Mouse (Mus musculus): Measurements from ENCODE around the gene Maml2.
A peak's percentile ranks its signal among the peaks of the same experiment; 100 is the strongest.

Maml2 gene

GRCm38 (mm10) chr9:13297668-13298512 lies at the start of gene Maml2:
Gene Maml2 (plus strand): TSS chr9:13297957.
- peak; percentile 69 for DNase-seq (ENCODE audit: low spot score in 2 of 2)

- DNase-seq (ENCODE audit: low spot score in 2 of 2): no peak
Measured at GRCm38 (mm10) chr9:13248104-13248503, 49.7 kb upstream of the Maml2 start.

- DNase-seq (ENCODE audit: low spot score in 2 of 2): no peak
Measured at GRCm38 (mm10) chr9:13251251-13251650, 46.5 kb upstream of the Maml2 start.

DNA sequence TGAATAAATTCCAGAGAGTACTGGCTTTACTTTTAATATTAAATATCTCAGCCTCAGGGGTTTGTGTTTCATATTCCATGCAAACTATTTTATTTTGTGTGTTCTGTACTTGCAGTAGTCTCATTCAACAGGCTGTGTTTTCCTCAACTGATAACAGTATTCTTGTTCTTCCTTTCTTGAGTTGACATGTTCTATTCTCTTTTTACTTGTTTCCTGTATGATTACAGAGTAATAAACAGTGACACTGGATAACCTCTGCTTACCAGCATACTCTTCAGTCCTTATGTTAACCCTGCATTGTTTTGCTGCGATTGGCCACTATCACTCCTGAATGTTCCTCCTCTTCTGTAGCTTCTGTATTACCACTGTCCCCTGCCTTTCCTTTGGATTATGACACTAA lies 41.0 kb upstream of the Maml2 start:
- DNase-seq (ENCODE audit: low spot score in 2 of 2): no peak

DNA sequence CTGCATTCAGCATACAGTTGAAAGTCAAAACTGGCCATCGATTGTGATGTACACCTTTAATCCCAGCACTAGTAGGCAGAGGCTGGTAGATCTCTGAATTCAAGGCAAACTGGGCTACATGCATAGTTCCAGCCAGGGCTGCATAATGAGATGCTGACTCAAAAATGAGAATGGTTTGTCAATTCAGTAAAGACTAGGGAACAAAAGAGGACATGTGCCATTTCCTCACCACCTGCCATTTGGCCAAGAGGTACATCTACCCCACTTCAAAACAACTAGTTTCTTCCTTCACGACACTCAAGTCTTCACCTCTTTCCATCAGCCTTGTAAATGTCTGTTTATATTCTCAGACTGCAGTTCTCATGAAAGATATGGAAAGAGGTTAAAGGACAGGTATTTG lies 39.6 kb upstream of the Maml2 start:
- DNase-seq (ENCODE audit: low spot score in 2 of 2): no peak

- DNase-seq (ENCODE audit: low spot score in 2 of 2): no peak
Measured at GRCm38 (mm10) chr9:13260980-13261379, 36.8 kb upstream of the Maml2 start.

DNA sequence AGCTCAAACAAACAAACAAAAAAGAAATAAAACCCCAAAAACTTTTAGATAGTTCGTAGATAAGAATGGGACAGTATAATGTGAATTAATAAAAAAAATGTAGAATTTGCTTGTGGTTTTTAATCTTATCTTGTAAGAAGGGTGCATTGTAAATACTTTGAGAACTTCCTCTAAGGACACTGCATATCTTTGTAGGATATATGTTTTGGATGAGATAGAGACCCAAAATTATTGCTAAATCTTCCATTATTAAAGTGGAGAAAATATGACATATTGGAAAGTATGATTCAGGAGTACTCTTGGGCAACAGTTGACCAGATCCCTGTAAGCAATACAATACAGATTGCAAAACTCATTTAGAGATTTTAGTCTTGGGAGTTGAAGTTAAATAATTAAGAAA lies 24.5 kb upstream of the Maml2 start:
- no peak for DNase-seq (ENCODE audit: low spot score in 2 of 2)

- no peak for DNase-seq (ENCODE audit: low spot score in 2 of 2)
Measured at GRCm38 (mm10) chr9:13287482-13287881, 10.3 kb upstream of the Maml2 start.

DNA sequence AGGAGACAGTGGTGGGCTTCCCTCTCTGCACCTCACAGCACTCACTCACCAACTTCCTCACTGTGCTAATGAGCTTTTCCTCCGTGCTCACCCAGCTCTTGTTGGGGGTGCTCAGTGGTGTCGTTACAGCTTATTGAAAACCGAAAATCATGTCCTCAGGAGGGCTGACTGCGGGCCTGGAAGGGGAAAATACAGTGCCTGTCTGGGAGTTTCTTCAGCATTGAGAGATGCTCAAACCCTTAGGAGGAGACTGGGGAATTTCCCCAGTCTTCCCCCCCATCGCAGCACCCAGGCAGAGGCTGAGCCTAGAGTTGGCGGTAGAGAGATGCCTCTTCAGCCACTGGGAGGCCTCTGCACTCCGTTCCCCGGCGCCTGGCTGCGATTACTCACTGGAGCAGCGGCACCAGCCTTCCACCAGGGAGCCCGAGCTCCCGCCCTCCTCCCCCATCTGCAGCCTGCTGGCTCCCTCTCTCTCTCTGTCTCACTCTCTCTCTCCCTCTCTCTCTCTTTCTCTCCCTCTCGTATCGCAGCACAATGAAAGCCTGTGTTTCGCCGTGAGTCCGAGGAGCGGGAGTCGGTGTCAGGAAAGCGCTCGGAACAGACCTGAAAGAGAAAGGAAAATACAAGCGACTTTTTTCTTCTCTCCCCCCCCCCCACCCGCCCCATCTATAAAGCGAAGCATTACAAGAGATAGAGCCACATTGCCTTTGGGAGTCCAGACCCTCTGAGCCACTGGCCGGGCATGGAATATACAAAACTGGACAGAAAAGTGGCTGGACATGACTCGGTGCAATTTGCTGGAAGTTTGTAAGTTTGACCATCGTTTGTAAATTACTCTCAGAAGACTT lies 1.3 kb upstream of the Maml2 start:
- DNase-seq (ENCODE audit: low spot score in 2 of 2): peak; percentile 93

DNA sequence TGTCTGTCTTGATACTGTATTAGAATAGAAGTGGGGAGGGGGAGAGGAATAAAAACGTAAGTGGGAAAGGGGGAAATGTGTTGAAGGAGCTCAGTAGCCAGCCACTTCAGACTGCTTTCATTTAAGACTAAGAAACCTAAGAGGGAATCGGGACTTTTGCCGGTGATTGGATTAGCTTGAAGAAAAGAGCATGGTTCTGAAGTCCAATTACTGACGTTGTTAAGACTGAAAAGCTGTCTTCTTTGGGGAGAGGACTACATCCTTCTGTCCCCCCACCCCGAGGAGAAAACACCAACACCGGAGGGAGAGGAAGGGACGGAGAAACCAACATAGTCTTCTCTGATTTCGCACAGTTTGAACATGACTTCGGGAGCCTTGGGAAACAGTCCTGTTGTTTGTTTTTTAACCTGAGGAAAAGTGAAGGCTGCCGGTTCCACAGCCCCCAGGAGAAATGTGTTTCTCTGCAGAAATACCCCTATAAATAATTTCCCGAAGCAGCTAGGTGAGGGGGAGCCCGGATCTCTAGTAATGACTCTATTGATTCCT lies 562 bp upstream of the Maml2 start:
- DNase-seq (ENCODE audit: low spot score in 2 of 2): no peak

DNA sequence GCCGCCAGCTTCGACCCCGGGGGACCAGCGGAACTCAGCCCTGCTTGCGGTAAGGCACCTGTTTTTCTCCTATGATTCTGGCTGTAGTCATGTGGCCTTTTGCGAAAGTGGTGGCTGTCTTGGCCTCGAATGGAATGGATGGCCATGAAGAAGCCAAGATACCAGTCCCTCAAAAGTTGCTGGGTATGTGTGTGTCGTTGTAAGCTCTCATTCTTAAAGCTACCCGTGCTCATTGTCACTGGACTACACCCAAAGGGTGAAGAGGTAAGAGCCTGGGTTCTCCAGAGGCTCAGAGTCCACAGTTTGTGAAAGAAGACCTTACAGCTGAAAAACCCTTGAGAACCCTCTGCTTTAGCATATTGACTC lies 739 bp downstream of the Maml2 start:
- no peak for DNase-seq (ENCODE audit: low spot score in 2 of 2)

DNA sequence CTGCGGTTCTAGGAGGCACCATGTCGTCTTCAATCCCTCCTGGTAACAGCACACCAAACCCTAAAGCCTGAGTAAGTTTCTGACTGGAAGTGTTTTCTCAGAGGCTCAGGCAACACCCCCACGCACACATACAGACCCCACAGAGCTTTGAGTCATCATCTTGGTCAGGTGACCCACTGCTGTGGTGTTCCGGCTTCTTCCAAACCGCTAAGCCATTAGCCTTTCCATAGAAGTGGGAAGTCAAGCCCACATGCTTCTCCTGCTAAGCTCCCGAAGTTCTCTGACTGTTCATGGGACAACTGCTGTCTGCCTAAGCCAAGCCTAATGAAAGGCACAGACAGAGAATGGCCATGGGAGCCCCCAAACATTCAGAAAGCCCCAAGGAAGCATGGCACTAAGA lies 1.4 kb downstream of the Maml2 start:
- no peak for DNase-seq (ENCODE audit: low spot score in 2 of 2)

DNA sequence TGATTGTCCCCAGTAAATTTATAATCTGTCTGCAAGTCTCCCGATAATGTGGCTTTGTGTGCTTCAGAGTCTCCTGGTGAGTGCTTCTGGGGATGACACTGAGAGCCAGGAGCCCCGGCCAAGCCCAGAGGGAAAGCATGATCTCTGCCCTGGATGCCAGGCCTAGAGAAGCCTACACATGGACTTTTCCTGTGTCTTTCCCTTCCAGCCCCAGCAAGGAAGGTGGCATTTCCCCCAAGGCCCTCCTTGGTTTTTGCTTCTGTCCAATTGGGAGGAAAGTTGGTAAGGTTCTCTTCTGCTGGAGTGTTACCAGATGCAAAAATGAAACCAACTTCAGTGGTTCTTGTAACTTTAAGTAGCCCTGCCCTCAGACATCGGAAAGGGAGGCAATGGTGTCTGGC lies 2.3 kb downstream of the Maml2 start:
- peak in 1 of 2 experiments; percentile 47 for DNase-seq (ENCODE audit: low spot score in 2 of 2)

- DNase-seq (ENCODE audit: low spot score in 2 of 2): no peak
Measured at GRCm38 (mm10) chr9:13300891-13301782, 3.4 kb downstream of the Maml2 start.

GRCm38 (mm10) chr9:13302183-13302825 lies 4.5 kb downstream of the Maml2 start:
- DNase-seq (ENCODE audit: low spot score in 2 of 2): no peak

- DNase-seq (ENCODE audit: low spot score in 2 of 2): no peak
Measured at GRCm38 (mm10) chr9:13303099-13303771, 5.5 kb downstream of the Maml2 start.

GRCm38 (mm10) chr9:13303976-13304375 lies 6.2 kb downstream of the Maml2 start:
- no peak for DNase-seq (ENCODE audit: low spot score in 2 of 2)

DNA sequence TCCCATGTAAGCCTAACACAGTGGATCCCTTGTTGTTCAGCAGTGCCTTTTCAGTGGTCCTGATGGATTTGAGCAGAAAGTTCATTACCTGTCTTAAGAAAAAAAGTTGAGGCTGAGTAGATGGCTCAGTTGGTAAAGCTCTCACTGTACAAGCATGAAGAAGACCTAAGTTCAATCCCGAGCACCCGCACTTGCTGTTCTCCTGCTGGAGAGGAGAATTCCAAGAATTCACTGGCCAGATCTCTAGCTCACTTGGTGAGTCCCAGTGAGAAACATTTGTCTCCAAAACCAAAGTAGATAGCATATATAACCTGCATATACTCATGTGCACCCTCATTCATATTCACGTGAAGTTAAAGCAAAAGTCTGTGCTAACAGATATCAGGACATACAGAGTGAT lies 8.7 kb downstream of the Maml2 start:
- DNase-seq (ENCODE audit: low spot score in 2 of 2): no peak

- DNase-seq (ENCODE audit: low spot score in 2 of 2): no peak
Measured at GRCm38 (mm10) chr9:13307226-13307625, 9.5 kb downstream of the Maml2 start.

- DNase-seq (ENCODE audit: low spot score in 2 of 2): no peak
Measured at GRCm38 (mm10) chr9:13308718-13309117, 11.0 kb downstream of the Maml2 start.

GRCm38 (mm10) chr9:13309807-13310206 lies 12.1 kb downstream of the Maml2 start:
- DNase-seq (ENCODE audit: low spot score in 2 of 2): no peak

Measured in right cerebral cortex, postnatal 10 days (tissue).